Mouse (Mus musculus) natural killer cell, adult 2 months (primary cell): ENCODE measurements around the gene Lsm10.

Source experiments
- DNase-seq, 2 experiments: peaks; one replicate each; pipeline ENCODE4 v3.0.0; 2022; ENCODE audit warnings: low spot score in 2 of 2

The Lsm10 gene

GRCm38 (mm10) chr4:126096464-126097111, at the start of gene Lsm10:
Gene Lsm10 (plus strand): TSS chr4:126096623.
- peak; percentile 92 to 94 for DNase-seq

- peak; percentile 61 to 76 for DNase-seq
Measured at GRCm38 (mm10) chr4:126046851-126047585, 49.4 kb upstream of the Lsm10 start, which contains the start of gene Mrps15. Gene Mrps15 (plus strand): TSS chr4:126046925.

GRCm38 (mm10) chr4:126051617-126052016, 44.8 kb upstream of the Lsm10 start:
- no peak for DNase-seq

GRCm38 (mm10) chr4:126057207-126058133, 39.0 kb upstream of the Lsm10 start:
- DNase-seq, result no peak

- peak; percentile 86 to 87 for DNase-seq
Measured at GRCm38 (mm10) chr4:126058134-126058996, 38.1 kb upstream of the Lsm10 start, which contains the start of gene Oscp1. Gene Oscp1 (plus strand): TSS chr4:126058565.

GRCm38 (mm10) chr4:126058997-126059362, 37.4 kb upstream of the Lsm10 start:
- DNase-seq, result no peak

GRCm38 (mm10) chr4:126062856-126063255, 33.6 kb upstream of the Lsm10 start:
- DNase-seq, result no peak

GRCm38 (mm10) chr4:126065241-126065640, 31.2 kb upstream of the Lsm10 start:
- no peak for DNase-seq

GRCm38 (mm10) chr4:126067401-126068077, 28.9 kb upstream of the Lsm10 start:
- no peak for DNase-seq

GRCm38 (mm10) chr4:126068842-126069241, 27.6 kb upstream of the Lsm10 start:
- DNase-seq, result no peak

- DNase-seq, result no peak
Measured at GRCm38 (mm10) chr4:126077833-126078232, 18.6 kb upstream of the Lsm10 start.

GRCm38 (mm10) chr4:126079266-126079665, 17.2 kb upstream of the Lsm10 start:
- no peak for DNase-seq

GRCm38 (mm10) chr4:126081601-126082000, 14.8 kb upstream of the Lsm10 start:
- no peak for DNase-seq

- DNase-seq, result no peak
Measured at GRCm38 (mm10) chr4:126083021-126083420, 13.4 kb upstream of the Lsm10 start.

GRCm38 (mm10) chr4:126084382-126084781, 12.0 kb upstream of the Lsm10 start:
- no peak for DNase-seq

- DNase-seq, result peak; percentile 75 to 85
Measured at GRCm38 (mm10) chr4:126085996-126086576, 10.3 kb upstream of the Lsm10 start.

- DNase-seq, result no peak
Measured at GRCm38 (mm10) chr4:126090101-126090847, 6.1 kb upstream of the Lsm10 start.

GRCm38 (mm10) chr4:126090848-126091124, 5.6 kb upstream of the Lsm10 start:
- DNase-seq, result no peak

- no peak for DNase-seq
Measured at GRCm38 (mm10) chr4:126091873-126092272, 4.5 kb upstream of the Lsm10 start.
